Mouse (Mus musculus): Measurements from ENCODE around the gene Cyct. TPM values are rescaled to one million over a fixed set of nuclear protein-coding genes. Genes with fewer than 3 reads are reported as not detected.
A peak's percentile ranks its signal among the peaks of the same experiment; 100 is the strongest.

The Cyct gene
- polyA plus RNA-seq, 1 experiment from 2014 or later, result not detected

DNA sequence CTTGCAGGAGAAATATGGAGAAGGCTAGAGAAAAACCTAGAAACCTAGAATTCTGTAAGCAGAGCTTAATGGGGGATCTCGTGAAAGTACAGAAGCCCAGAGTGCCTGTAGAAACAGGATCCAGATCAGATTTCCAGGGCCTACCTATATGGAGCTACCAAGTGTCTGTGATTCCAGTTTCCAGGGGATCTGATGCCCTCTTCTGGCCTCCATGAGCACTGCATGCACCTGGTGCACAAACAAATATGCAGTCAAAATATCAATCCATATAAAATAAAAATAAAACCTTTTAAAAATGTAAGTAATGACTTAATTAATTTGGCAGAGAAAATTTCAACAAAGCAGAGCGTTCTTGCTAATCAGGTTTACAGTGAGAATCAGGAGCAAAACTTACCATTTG is 1.9 kb upstream of the Cyct start:
- Histone ChIP-seq H3K27ac (replicated peaks; ENCODE audit: low read depth, low read length) (no peak overlapping the region), H3K9ac (ENCODE audit: low read depth, low read length) (no peak overlapping the region), H3K9me3 (ENCODE audit: control insufficient read depth, low read length) (no peaks in the 10 kb centered on the region), H3K4me1 (ENCODE audit: control insufficient read depth, insufficient read depth, low read length) (no peaks in the 10 kb centered on the region), H3K27me3 (replicated peaks; ENCODE audit: control insufficient read depth, insufficient read depth, low read length) (no peaks in the 10 kb centered on the region), H3K36me3 (ENCODE audit: control insufficient read depth, insufficient read depth, low read length) (no peaks in the 10 kb centered on the region), H3K4me3 (ENCODE audit: low read depth, low read length) (no peak overlapping the region), H3K4me2 (ENCODE audit: low read depth, low read length) (no peak overlapping the region)
- DNase-seq (ENCODE audit: low spot score) (no peak), ATAC-seq (ENCODE audit: low read depth) (no peak)
- 42% methylated on average over 2 of the region's 2 CpGs for WGBS

DNA sequence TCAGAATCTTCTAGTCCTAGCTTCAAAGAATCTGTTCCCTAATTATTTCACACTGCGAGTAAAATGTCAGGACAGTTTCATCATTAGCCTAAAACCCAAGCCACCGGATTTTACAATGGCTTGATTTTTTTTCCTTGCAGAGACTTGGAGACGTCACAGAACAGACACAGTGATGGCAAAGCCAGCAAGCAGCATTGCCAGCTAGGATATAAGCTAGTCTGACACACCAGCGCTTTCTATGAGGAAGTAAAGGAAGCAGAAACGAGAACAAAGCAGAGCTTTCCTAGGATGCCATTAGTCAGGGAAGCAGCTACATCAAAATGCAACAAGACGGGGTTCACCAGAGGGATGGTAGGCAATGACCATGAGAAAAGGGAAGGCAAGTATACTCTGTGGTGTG is 12.4 kb downstream of the Cyct start:
- no peak for ATAC-seq (ENCODE audit: low read depth)
- Histone ChIP-seq H3K27me3 (replicated peaks; ENCODE audit: control insufficient read depth, insufficient read depth, low read length) (no peaks in the 10 kb centered on the region), H3K4me1 (ENCODE audit: control insufficient read depth, insufficient read depth, low read length) (no peaks in the 10 kb centered on the region), H3K4me3 (ENCODE audit: low read depth, low read length) (no peak overlapping the region), H3K9ac (ENCODE audit: low read depth, low read length) (no peak overlapping the region), H3K4me2 (ENCODE audit: low read depth, low read length) (no peak overlapping the region), H3K9me3 (ENCODE audit: control insufficient read depth, low read length) (no peaks in the 10 kb centered on the region), H3K36me3 (ENCODE audit: control insufficient read depth, insufficient read depth, low read length) (no peaks in the 10 kb centered on the region), H3K27ac (replicated peaks; ENCODE audit: low read depth, low read length) (no peak overlapping the region)
- no peak for DNase-seq (ENCODE audit: low spot score)
- 72% methylated on average over 6 of the region's 6 CpGs for WGBS

DNA sequence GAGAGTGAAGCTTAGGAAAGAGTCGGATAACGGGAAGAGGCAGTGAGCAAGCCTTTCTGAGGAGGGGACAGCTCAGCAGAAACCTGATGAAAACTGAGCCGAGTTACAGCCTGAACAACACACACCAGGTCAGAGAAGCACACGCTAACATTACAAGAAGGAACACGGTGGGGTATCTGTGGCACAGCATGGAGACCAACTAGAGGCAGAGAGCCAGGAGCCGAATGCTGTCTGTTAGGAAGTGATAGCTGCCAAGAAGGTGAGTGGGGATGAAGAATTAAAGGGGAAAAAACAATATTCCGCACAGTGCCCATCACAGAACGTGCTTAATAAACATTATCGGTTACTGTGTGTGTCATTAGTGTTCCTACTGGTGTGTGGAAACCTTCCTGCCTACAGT is 18.1 kb downstream of the Cyct start:
- DNase-seq (ENCODE audit: low spot score) (no peak), ATAC-seq (ENCODE audit: low read depth) (no peak)
- Histone ChIP-seq H3K36me3 (ENCODE audit: control insufficient read depth, insufficient read depth, low read length) (no peaks in the 10 kb centered on the region), H3K9ac (ENCODE audit: low read depth, low read length) (no peak overlapping the region), H3K27ac (replicated peaks; ENCODE audit: low read depth, low read length) (no peak overlapping the region), H3K4me1 (ENCODE audit: control insufficient read depth, insufficient read depth, low read length) (no peaks in the 10 kb centered on the region), H3K27me3 (replicated peaks; ENCODE audit: control insufficient read depth, insufficient read depth, low read length) (peaks cover 10% of the 10 kb centered on the region; the same call in 1 of the 2 replicates), H3K4me2 (ENCODE audit: low read depth, low read length) (no peak overlapping the region), H3K9me3 (ENCODE audit: control insufficient read depth, low read length) (no peaks in the 10 kb centered on the region), H3K4me3 (ENCODE audit: low read depth, low read length) (no peak overlapping the region)
- WGBS, result 80% methylated on average over 9 of the region's 9 CpGs

DNA sequence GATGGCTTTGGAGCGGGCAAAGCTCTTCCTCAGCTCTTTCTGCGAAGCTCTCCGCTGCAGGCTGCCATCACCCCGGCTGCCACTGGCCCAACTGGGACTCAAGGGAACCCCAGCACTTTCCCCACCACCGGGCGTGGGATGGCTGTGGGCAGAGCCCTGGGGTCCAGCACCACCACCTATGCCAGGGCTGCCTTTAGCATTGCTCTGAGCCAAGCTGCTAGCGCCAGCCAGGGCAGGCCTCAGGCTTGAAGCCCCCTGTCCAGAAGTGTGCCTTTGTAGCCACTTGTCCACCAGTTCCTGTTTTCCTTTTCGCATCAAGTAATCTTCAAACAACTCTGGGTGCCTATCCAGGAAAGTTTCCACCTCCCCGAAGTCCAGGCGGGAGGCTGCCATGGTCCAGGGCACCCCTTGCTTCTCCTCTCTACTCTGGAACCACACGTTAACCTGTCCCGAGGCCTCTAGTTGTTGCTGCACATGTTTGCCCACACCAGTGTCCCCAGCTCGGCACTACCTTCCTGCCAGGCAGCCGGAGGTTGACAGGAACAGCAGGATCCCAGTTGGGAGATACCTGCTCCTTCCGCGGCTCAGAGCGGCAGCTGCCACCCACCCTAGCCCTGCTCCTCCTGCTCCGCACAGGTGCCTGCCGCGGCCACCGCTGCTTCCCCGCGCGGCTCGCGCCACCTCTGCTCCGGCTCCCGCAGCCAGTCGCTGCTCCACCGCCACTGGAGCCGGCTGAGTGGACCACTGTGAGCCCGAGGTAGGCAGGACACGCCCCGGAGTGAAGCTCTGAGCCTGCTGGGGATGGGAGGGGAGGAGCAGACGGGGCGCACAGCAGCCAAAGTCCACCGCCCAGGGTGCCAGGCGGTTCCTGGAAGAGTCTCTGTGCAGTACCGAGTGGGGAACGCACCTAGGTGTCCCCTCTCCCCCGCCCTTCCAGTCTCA is 21.8 kb downstream of the Cyct start, which contains the start of gene Pde11a:
Pde11a (minus strand) TSS at position 560 of the 942 bp plus-strand sequence.
- peak within 1 kb of the TSS; percentile 95 for H3K4me2 ChIP-seq (ENCODE audit: low read depth, low read length)
- peak within 1 kb of the TSS; percentile 45 for H3K4me3 ChIP-seq (ENCODE audit: low read depth, low read length)
- DNase-seq (ENCODE audit: low spot score) (peak; percentile 31), ATAC-seq (ENCODE audit: low read depth) (peak; percentile 62)
- H3K27ac ChIP-seq (replicated peaks; ENCODE audit: low read depth, low read length), result no peak within 1 kb of the TSS
- H3K27me3 ChIP-seq (replicated peaks; ENCODE audit: control insufficient read depth, insufficient read depth, low read length), result peaks cover 10% of the 10 kb centered on the region; the same call in 1 of the 2 replicates
- 37% methylated on average over 16 of the region's 41 CpGs for WGBS
- H3K4me1 ChIP-seq (ENCODE audit: control insufficient read depth, insufficient read depth, low read length), result no peaks in the 10 kb centered on the region
- no peaks in the 10 kb centered on the region for H3K9me3 ChIP-seq (ENCODE audit: control insufficient read depth, low read length)
- peak within 1 kb of the TSS; percentile 57 for H3K9ac ChIP-seq (ENCODE audit: low read depth, low read length)
- no peaks in the 10 kb centered on the region for H3K36me3 ChIP-seq (ENCODE audit: control insufficient read depth, insufficient read depth, low read length)

DNA sequence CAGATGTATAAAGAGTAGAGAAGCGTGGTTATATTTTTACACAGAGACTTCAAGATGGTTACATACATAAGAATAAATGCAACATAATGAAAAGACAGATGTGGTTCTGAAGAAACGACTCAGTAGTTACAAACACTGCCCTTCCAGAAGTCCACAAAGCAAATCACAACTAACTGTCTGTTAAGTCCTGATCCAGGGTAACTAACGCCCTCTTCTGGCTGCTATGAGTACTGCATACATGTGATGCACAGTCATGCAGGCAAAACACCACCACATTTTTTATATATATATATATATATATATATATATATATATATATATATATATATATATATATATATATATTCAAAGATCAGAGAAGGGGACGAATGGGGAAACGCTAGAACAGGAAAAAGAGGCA is 25.7 kb downstream of the Cyct start:
- no peak for ATAC-seq (ENCODE audit: low read depth)
- H3K4me2 ChIP-seq (ENCODE audit: low read depth, low read length), result no peak overlapping the region
- H3K36me3 ChIP-seq (ENCODE audit: control insufficient read depth, insufficient read depth, low read length), result no peaks in the 10 kb centered on the region
- no peak overlapping the region for H3K9ac ChIP-seq (ENCODE audit: low read depth, low read length)
- H3K9me3 ChIP-seq (ENCODE audit: control insufficient read depth, low read length), result no peaks in the 10 kb centered on the region
- H3K27me3 ChIP-seq (replicated peaks; ENCODE audit: control insufficient read depth, insufficient read depth, low read length), result peaks cover 10% of the 10 kb centered on the region; the same call in 1 of the 2 replicates
- H3K4me3 ChIP-seq (ENCODE audit: low read depth, low read length), result no peak overlapping the region
- no peak overlapping the region for H3K27ac ChIP-seq (replicated peaks; ENCODE audit: low read depth, low read length)
- 76% methylated on average over 5 of the region's 5 CpGs for WGBS
- DNase-seq (ENCODE audit: low spot score), result no peak
- no peaks in the 10 kb centered on the region for H3K4me1 ChIP-seq (ENCODE audit: control insufficient read depth, insufficient read depth, low read length)

DNA sequence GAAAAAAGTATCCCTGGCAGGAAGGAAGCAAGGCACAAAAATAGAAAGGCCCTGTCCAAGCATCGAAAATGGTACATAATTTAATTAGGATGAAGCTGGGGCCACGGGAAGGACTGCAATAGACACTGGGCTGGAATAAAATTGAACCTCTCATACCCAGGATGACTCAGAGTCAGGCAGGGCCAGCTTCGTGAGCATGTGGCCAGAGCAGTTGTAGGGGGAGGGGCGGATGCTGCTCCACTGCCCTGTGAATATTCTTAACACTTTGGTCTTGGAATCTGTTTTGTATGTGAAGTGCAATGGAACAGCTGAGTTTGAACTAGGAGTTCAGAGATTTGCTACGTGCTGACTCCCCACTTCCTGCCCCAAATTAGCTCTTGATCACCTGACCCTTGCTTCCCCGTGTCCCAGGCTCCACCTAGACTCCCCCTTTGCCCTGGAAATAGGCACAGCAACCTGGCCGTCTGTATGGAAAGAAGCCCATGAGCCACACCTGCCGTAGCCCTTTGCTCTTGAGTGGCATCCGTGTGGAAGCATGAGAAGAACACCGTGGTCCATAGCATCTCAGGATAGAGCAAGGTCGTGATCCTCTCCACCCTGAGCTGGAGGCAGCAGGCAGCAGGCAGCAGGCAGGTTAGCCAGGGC is 28.0 kb downstream of the Cyct start:
- ATAC-seq (ENCODE audit: low read depth), result no peak
- WGBS, result 58% methylated on average over 11 of the region's 11 CpGs
- H3K4me1 ChIP-seq (ENCODE audit: control insufficient read depth, insufficient read depth, low read length), result no peaks in the 10 kb centered on the region
- H3K4me2 ChIP-seq (ENCODE audit: low read depth, low read length), result no peak overlapping the region
- H3K9me3 ChIP-seq (ENCODE audit: control insufficient read depth, low read length), result no peaks in the 10 kb centered on the region
- H3K27me3 ChIP-seq (replicated peaks; ENCODE audit: control insufficient read depth, insufficient read depth, low read length), result no peaks in the 10 kb centered on the region
- H3K36me3 ChIP-seq (ENCODE audit: control insufficient read depth, insufficient read depth, low read length), result no peaks in the 10 kb centered on the region
- no peak for DNase-seq (ENCODE audit: low spot score)
- H3K4me3 ChIP-seq (ENCODE audit: low read depth, low read length), result no peak overlapping the region
- H3K27ac ChIP-seq (replicated peaks; ENCODE audit: low read depth, low read length), result no peak overlapping the region
- no peak overlapping the region for H3K9ac ChIP-seq (ENCODE audit: low read depth, low read length)

GRCm38 (mm10) chr2:76330081-76330480 is 30.2 kb downstream of the Cyct start:
- Histone ChIP-seq H3K4me2 (ENCODE audit: low read depth, low read length) (no peak overlapping the region), H3K27me3 (replicated peaks; ENCODE audit: control insufficient read depth, insufficient read depth, low read length) (no peaks in the 10 kb centered on the region), H3K9me3 (ENCODE audit: control insufficient read depth, low read length) (no peaks in the 10 kb centered on the region), H3K9ac (ENCODE audit: low read depth, low read length) (no peak overlapping the region), H3K4me1 (ENCODE audit: control insufficient read depth, insufficient read depth, low read length) (no peaks in the 10 kb centered on the region), H3K36me3 (ENCODE audit: control insufficient read depth, insufficient read depth, low read length) (no peaks in the 10 kb centered on the region), H3K4me3 (ENCODE audit: low read depth, low read length) (no peak overlapping the region), H3K27ac (replicated peaks; ENCODE audit: low read depth, low read length) (no peak overlapping the region)
- DNase-seq (ENCODE audit: low spot score), result no peak
- 92% methylated on average over 5 of the region's 5 CpGs for WGBS
- ATAC-seq (ENCODE audit: low read depth), result no peak

DNA sequence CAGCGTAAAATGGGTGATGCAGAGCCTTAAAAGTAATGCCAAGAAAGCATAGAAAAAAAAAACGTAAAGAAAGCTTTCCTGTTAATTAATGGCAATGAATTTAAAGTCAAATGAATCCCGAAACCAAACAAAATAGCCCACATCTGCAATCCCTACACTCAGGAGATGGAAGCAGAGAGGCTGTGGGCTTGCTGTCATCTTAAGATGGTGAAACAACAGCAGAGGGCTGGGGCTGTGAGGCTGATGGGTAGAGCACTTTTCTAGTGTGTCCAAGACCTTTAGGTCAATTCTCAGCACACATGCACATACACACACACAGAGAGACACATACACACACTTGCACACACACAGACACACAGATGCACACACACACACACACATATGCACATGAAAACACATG is 34.1 kb downstream of the Cyct start:
- Histone ChIP-seq H3K4me3 (ENCODE audit: low read depth, low read length) (no peak overlapping the region), H3K9ac (ENCODE audit: low read depth, low read length) (no peak overlapping the region), H3K27ac (replicated peaks; ENCODE audit: low read depth, low read length) (no peak overlapping the region), H3K27me3 (replicated peaks; ENCODE audit: control insufficient read depth, insufficient read depth, low read length) (no peaks in the 10 kb centered on the region), H3K36me3 (ENCODE audit: control insufficient read depth, insufficient read depth, low read length) (no peaks in the 10 kb centered on the region), H3K9me3 (ENCODE audit: control insufficient read depth, low read length) (no peaks in the 10 kb centered on the region), H3K4me1 (ENCODE audit: control insufficient read depth, insufficient read depth, low read length) (no peaks in the 10 kb centered on the region), H3K4me2 (ENCODE audit: low read depth, low read length) (no peak overlapping the region)
- WGBS, result 81% methylated on average over 3 of the region's 3 CpGs
- ATAC-seq (ENCODE audit: low read depth) (no peak), DNase-seq (ENCODE audit: low spot score) (no peak)

Data from embryonic facial prominence, embryonic 14.5 days (tissue).